Mouse (Mus musculus) limb, embryonic 13.5 days (tissue): ENCODE measurements around the gene Tprg. TPM values are rescaled to one million over a fixed set of nuclear protein-coding genes. Genes with fewer than 3 reads are reported as not detected.

Experiments used
- ATAC-seq: fragments of 200-750 bp; cut with Nextera tagmentation; 2 replicates; pipeline ENCODE4 v1.8.0; 2017; ENCODE audit warnings: low read depth, moderate number of reproducible peaks, moderate TSS enrichment; ENCODE audit not compliant: low FRiP score
- H3K27ac ChIP-seq: fragments of 300-500 bp; sonication (generic); 2 replicates; pipeline ENCODE4 v1.5.1; 2015; ENCODE audit warnings: inconsistent platforms, mild to moderate bottlenecking, moderate library complexity
- H3K27me3 ChIP-seq: fragments of 300-500 bp; sonication (generic); 2 replicates; pipeline ENCODE4 v1.6.1; 2015; ENCODE audit warnings: mild to moderate bottlenecking, inconsistent platforms
- H3K36me3 ChIP-seq: fragments of 300-500 bp; sonication (generic); 2 replicates; pipeline ENCODE4 v1.6.1; 2015; ENCODE audit warnings: inconsistent platforms, mild to moderate bottlenecking, moderate library complexity
- H3K4me1 ChIP-seq: fragments of 300-500 bp; sonication (generic); 2 replicates; pipeline ENCODE4 v1.6.1; 2015; ENCODE audit warnings: inconsistent platforms
- H3K4me2 ChIP-seq: fragments of 300-500 bp; sonication (generic); replicated peaks from 2 replicates; pipeline ENCODE4 v1.6.1; 2015; ENCODE audit warnings: inconsistent platforms, mild to moderate bottlenecking, moderate library complexity
- H3K4me3 ChIP-seq: fragments of 300-500 bp; sonication (generic); 2 replicates; pipeline ENCODE4 v1.5.1; 2015; ENCODE audit warnings: moderate library complexity, mild to moderate bottlenecking, inconsistent platforms
- H3K9ac ChIP-seq: fragments of 300-500 bp; sonication (generic); 2 replicates; pipeline ENCODE4 v1.6.1; 2015; ENCODE audit warnings: mild to moderate bottlenecking, inconsistent platforms
- H3K9me3 ChIP-seq: fragments of 300-500 bp; sonication (generic); 2 replicates; pipeline ENCODE4 v1.6.1; 2016; ENCODE audit warnings: inconsistent platforms
- WGBS: fragments of 180-500 bp; shearing (Covaris S2); methylation state at CpG from one replicate; pipeline ENCODE4 v1.1.7; 2015; 5-methylcytosine and 5-hydroxymethylcytosine counted together
- polyA plus RNA-seq: library from polyadenylated mRNA; unstranded; fragments of >200 nt; fragmentation: Nextera tagmentation; extraction: Ambion mirVana; gene quantifications from 2 replicates; pipeline ENCODE4 v1.2.1, GENCODE M21; 2015

Gene Tprg
- not detected in 2 replicates for polyA plus RNA-seq

DNA sequence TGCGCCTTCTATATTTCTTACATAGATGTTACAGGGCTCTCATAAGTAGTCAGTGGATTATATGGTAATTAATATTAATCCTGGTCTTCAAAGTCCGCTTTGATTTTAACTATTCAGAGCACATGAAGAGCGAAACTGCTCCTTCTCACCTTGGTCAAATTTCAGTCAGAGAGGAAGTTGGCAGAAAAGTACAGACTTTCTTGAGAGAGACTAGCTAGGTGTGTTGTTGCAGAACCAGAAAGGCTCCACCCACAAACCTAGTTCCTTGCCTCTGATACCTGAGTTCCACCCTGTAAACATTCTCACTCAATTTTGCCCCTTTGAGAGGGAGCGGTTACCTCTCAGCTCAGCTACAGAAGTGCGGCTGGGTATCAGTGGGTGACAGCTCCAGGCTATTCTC is at the start of gene Tprg:
TSS of gene Tprg (plus strand) at position 301 of the 400 bp plus-strand sequence.
- H3K4me1 ChIP-seq, result no peaks in the 10 kb centered on the region
- H3K4me3 ChIP-seq, result no peak within 1 kb of the TSS
- 91% methylated on average over 5 of the region's 5 CpGs for WGBS
- no peaks in the 10 kb centered on the region for H3K9me3 ChIP-seq
- H3K27ac ChIP-seq, result no peak within 1 kb of the TSS
- no peak within 1 kb of the TSS for H3K9ac ChIP-seq
- no peaks in the 10 kb centered on the region for H3K27me3 ChIP-seq
- no peaks in the 10 kb centered on the region for H3K36me3 ChIP-seq
- ATAC-seq, result no peak
- H3K4me2 ChIP-seq, result no peak within 1 kb of the TSS

DNA sequence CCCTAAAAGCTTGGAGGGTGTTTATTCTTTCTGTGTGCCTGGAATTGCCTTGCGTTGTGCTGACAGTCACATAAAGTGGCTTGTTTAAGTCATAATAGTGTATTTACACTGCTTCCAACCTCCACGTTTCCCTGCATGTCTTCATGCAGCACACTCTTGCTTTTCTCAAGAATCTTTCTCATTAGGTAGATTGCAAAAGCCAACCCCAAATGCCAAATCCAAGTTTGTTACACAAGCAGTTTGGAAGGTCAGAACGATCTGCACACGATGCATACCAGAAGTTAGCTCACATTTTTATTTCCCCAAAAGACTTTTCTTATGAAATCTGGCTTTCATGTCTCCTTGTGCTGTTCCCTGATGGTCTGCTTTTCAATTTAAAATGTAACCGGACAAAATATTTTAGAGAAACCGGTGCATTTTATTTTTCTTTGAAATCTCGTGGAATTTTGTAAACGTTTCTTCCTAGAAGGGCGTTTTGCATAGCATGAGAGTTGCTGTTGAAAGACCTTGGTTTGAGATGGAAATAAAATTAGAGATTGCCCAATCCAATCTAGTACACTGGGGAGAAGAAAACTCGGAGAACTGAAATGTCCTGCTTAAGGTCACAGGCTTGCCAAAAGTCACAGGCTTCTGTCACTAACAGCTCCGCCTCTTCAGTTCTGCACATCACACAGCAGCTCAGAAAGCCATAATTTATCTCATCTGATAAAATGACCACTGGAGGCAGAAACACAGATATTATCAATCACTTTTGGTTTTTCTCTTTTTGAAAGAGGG is 48.2 kb upstream of the Tprg start:
- no peaks in the 10 kb centered on the region for H3K9me3 ChIP-seq
- H3K9ac ChIP-seq, result no peak overlapping the region
- no peaks in the 10 kb centered on the region for H3K27me3 ChIP-seq
- no peak overlapping the region for H3K4me2 ChIP-seq
- H3K36me3 ChIP-seq, result no peaks in the 10 kb centered on the region
- H3K4me1 ChIP-seq, result peaks cover 3% of the 10 kb centered on the region; the same call in 1 of the 2 replicates
- no peak overlapping the region for H3K27ac ChIP-seq
- no peak for ATAC-seq
- H3K4me3 ChIP-seq, result no peak overlapping the region
- 45% methylated on average over 11 of the region's 11 CpGs for WGBS

DNA sequence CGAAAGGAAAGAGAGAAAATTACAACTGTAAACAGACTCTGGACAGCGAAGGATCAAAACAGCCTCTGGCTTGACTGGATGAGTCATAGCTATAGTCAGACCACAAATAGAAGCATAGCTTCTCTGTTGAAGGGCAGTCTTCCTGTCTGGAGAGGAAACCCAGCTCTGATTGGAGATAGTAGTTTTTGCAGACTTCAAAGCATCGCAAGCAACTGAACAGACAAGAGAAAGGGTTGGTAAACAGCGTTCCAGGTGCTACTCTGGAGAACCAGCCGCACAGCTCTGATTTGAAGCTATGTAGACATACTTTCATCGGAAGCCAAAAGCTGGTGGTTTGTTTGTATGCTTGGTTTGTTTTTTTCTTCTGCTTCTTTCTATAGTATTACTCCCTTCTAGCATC is 37.7 kb upstream of the Tprg start:
- ATAC-seq, result no peak
- H3K4me1 ChIP-seq, result 0 out of 2 replicates have a peak, but pooled peaks cover 8% of the 10 kb centered on the region
- H3K27me3 ChIP-seq, result no peaks in the 10 kb centered on the region
- H3K4me2 ChIP-seq, result no peak overlapping the region
- H3K36me3 ChIP-seq, result no peaks in the 10 kb centered on the region
- H3K9me3 ChIP-seq, result no peaks in the 10 kb centered on the region
- H3K27ac ChIP-seq, result no peak overlapping the region
- H3K9ac ChIP-seq, result no peak overlapping the region
- WGBS, result 74% methylated on average over 6 of the region's 6 CpGs
- no peak overlapping the region for H3K4me3 ChIP-seq

DNA sequence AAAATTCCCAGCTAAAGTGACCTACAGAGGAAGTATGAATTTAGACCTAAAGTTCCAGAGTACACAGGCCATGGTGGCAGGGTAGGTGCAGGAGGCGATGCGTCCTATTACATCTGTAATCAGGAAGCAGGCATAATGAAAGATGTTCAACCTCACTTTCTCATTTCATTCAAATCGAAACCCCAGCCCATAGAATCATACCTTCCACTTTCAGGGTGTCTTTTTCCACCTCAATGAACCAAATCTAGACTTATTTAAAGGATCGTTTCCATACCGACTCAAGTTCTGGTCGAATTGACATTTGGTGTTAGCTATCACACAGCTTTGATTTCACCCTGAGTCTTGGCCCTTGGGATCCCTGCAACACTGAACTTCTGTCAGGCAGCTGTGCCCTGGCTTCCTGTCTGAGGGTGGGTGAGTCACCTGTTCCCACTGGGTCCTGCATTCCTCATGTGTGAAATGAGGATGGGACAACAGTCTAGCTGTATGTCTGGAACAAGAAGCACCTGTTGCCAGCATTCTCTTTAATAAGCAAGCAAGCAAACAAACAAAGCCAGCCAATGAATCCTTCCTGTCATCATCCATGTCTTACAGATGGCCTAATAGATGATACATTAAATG is 36.4 kb upstream of the Tprg start:
- Histone ChIP-seq H3K9me3 (no peaks in the 10 kb centered on the region), H3K9ac (no peak overlapping the region), H3K27ac (no peak overlapping the region), H3K36me3 (no peaks in the 10 kb centered on the region), H3K4me2 (no peak overlapping the region), H3K4me1 (0 out of 2 replicates have a peak, but pooled peaks cover 8% of the 10 kb centered on the region), H3K4me3 (no peak overlapping the region), H3K27me3 (no peaks in the 10 kb centered on the region)
- 87% methylated on average over 6 of the region's 6 CpGs for WGBS
- no peak for ATAC-seq

DNA sequence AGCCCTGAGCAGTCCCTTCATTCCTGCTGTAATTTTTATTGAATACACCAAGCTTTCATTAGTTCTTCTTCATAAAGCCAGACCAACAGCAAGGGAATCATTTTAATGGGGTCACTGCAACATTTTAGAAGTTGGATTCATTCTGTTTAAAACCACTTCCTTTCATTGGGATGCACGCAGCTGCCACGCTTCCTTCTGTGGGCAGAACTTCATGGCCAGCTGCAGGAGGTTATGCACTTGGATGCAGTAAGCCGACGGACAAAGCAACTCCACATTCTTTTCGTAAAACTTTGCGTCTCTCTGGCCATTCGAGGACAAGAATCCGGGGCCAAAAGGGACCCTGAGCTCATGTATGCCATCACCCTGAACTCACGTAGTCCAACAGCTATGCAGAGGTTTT is 35.5 kb upstream of the Tprg start:
- Histone ChIP-seq H3K27ac (no peak overlapping the region), H3K4me1 (0 out of 2 replicates have a peak, but pooled peaks cover 8% of the 10 kb centered on the region), H3K9ac (no peak overlapping the region), H3K4me2 (no peak overlapping the region), H3K4me3 (no peak overlapping the region), H3K9me3 (no peaks in the 10 kb centered on the region), H3K36me3 (no peaks in the 10 kb centered on the region), H3K27me3 (no peaks in the 10 kb centered on the region)
- 61% methylated on average over 9 of the region's 9 CpGs for WGBS
- ATAC-seq, result no peak

DNA sequence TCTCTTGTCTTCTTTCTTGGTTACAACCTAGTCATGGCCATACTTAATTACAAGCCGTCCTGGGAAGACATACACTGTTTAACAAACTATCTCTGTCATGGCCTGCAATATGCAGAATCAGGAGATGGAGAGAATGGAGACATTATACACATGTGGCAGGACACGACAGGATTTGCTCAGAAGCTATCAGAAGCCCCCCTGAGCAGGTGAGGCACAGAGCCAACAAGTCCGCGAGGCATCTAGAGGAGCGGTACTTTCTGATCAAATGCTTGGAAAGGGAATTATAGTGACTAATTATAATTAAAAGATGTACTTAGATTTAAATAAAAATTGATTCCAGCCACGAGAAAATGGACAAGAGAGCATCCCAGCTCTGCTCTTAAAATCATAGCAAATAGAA is 32.0 kb upstream of the Tprg start:
- no peak for ATAC-seq
- H3K9ac ChIP-seq, result no peak overlapping the region
- H3K4me2 ChIP-seq, result no peak overlapping the region
- H3K4me1 ChIP-seq, result 0 out of 2 replicates have a peak, but pooled peaks cover 3% of the 10 kb centered on the region
- H3K4me3 ChIP-seq, result no peak overlapping the region
- no peak overlapping the region for H3K27ac ChIP-seq
- H3K36me3 ChIP-seq, result no peaks in the 10 kb centered on the region
- 87% methylated on average over 6 of the region's 6 CpGs for WGBS
- H3K9me3 ChIP-seq, result no peaks in the 10 kb centered on the region
- H3K27me3 ChIP-seq, result no peaks in the 10 kb centered on the region

DNA sequence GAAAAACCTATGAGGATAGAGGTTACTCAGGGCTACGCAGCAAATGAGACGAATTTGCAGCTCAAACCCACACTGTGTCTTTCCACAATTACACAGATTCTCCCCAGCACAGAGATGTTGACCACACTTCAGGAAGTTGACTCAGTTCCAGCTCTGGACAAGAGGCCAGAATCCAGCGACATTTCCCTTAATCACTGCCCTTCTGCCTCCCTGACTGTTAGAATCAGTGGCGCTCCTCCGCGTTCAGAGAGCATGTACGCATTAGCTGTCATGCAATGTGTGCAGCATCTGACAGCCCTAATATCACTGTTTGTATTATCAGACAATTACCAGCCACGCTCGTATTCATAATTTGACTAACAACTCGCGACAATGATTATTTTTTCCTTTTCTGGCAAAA is 31.4 kb upstream of the Tprg start:
- 0 out of 2 replicates have a peak, but pooled peaks cover 3% of the 10 kb centered on the region for H3K4me1 ChIP-seq
- no peaks in the 10 kb centered on the region for H3K27me3 ChIP-seq
- H3K9ac ChIP-seq, result no peak overlapping the region
- no peaks in the 10 kb centered on the region for H3K9me3 ChIP-seq
- no peak overlapping the region for H3K27ac ChIP-seq
- H3K36me3 ChIP-seq, result no peaks in the 10 kb centered on the region
- no peak overlapping the region for H3K4me3 ChIP-seq
- no peak overlapping the region for H3K4me2 ChIP-seq
- no peak for ATAC-seq
- WGBS, result 92% methylated on average over 11 of the region's 11 CpGs

DNA sequence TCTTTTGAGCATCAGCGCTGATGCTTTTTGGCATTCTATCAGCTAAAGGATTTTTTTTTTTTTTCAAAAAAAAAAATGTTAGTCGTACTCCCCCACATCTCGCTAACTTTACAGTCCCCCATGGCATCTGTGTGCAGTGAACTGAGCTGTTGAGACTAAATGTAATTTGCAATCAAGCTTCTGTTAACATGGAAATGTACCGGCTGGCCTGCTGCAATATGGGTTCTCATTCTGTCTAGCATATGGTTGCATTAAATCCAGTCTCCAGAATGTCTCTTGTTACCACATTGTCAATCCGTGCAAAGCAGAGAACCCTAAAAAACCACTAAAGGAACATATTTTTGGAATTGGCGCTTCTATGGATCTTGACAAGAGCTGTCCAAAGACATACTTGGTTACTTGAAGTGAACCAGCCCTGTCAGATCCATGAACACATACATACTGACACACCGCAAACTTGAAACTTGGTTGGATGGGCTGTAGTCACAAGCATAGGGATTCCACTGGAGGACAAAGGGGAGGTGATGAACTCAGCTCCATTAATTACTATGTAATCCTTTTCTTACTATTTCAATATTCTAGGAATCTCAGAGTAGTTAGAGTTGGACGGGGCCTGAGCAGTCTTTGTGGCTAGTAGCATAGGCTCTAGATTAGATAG is 30.9 kb upstream of the Tprg start:
- no peak for ATAC-seq
- Histone ChIP-seq H3K36me3 (no peaks in the 10 kb centered on the region), H3K4me3 (no peak overlapping the region), H3K4me1 (0 out of 2 replicates have a peak, but pooled peaks cover 3% of the 10 kb centered on the region), H3K4me2 (no peak overlapping the region), H3K9me3 (no peaks in the 10 kb centered on the region), H3K9ac (no peak overlapping the region), H3K27me3 (no peaks in the 10 kb centered on the region), H3K27ac (no peak overlapping the region)
- 77% methylated on average over 8 of the region's 8 CpGs for WGBS

DNA sequence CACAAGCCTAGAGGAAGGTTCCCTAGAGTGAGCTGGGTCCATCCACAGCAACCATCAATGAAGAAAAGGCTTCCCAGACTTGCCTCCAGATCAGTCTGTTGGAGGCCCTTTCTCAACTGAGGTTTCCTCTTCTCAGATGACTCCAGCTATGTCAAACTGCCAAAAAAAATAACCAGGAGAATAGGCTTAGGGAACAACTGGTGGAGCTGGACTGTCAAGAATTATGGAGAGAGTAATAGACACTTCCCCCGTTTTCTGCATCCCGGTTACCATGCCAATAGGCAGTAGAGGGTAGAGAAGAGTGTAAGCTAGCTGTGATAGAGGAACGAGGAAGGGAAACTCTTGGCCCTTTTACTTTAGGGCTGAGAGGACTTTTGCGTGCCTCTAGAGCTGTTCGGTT is 24.3 kb upstream of the Tprg start:
- Histone ChIP-seq H3K9me3 (no peaks in the 10 kb centered on the region), H3K27ac (no peak overlapping the region), H3K4me3 (no peak overlapping the region), H3K4me2 (no peak overlapping the region), H3K9ac (no peak overlapping the region), H3K27me3 (peaks cover 7% of the 10 kb centered on the region), H3K36me3 (no peaks in the 10 kb centered on the region), H3K4me1 (no peaks in the 10 kb centered on the region)
- 84% methylated on average over 5 of the region's 5 CpGs for WGBS
- no peak for ATAC-seq

DNA sequence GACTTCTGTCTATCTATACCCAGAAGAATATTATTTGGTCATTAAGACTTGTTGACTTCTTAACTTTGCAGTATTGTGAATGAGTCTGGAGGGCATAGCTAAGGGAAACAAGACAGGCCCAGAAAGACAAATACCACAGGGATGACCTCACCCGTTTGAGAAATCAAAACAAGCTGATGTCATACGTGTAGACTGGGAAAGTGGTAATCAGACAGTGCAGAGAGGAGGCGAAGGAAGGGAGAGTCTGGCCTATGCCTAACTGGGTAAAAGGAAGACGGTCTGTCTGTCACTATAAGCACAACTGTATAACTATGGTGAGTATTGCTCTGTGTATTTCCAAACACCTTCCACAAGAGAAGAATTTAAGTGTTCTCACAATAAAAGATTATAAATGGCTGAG is 23.7 kb upstream of the Tprg start:
- ATAC-seq, result peak; percentile 32; the same call in 1 of the 2 replicates
- H3K4me1 ChIP-seq, result no peaks in the 10 kb centered on the region
- no peaks in the 10 kb centered on the region for H3K36me3 ChIP-seq
- peaks cover 7% of the 10 kb centered on the region for H3K27me3 ChIP-seq
- H3K4me2 ChIP-seq, result no peak overlapping the region
- H3K9ac ChIP-seq, result no peak overlapping the region
- no peak overlapping the region for H3K4me3 ChIP-seq
- no peak overlapping the region for H3K27ac ChIP-seq
- H3K9me3 ChIP-seq, result no peaks in the 10 kb centered on the region
- WGBS, result 73% methylated on average over 4 of the region's 4 CpGs

DNA sequence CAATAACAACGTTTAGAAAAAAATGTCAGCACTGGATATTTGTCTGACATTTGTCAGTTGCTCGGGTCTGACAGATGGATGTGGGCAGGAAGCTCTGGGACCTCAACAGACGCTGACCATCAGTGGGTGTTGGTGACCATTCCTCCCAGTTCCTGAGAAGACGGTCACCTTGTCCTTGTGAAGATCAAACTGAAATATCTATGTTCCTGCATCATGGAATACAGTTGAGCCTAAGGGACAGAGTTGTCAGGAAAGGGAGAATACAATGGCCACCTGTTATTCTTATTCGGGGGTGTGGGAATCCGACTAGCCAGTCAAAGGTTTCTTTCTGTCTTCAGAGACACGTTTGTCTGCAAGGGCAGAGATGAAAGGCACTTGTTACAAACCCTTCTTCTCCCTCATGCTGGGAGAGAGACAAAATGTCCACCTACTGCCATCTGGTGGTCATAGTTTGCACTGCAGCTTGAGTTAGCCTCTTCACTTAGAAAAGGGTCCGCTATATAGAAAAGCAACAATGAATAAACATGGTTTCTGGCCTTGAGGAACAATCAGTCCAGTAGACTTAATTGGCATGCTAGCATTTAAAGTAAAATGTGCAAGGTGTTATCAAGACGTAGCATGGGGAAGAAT is 23.0 kb upstream of the Tprg start:
- no peak overlapping the region for H3K9ac ChIP-seq
- H3K4me1 ChIP-seq, result no peaks in the 10 kb centered on the region
- H3K9me3 ChIP-seq, result no peaks in the 10 kb centered on the region
- H3K4me3 ChIP-seq, result no peak overlapping the region
- H3K36me3 ChIP-seq, result no peaks in the 10 kb centered on the region
- no peak for ATAC-seq
- H3K27me3 ChIP-seq, result peaks cover 7% of the 10 kb centered on the region
- WGBS, result 41% methylated on average over 9 of the region's 9 CpGs
- no peak overlapping the region for H3K4me2 ChIP-seq
- H3K27ac ChIP-seq, result no peak overlapping the region

DNA sequence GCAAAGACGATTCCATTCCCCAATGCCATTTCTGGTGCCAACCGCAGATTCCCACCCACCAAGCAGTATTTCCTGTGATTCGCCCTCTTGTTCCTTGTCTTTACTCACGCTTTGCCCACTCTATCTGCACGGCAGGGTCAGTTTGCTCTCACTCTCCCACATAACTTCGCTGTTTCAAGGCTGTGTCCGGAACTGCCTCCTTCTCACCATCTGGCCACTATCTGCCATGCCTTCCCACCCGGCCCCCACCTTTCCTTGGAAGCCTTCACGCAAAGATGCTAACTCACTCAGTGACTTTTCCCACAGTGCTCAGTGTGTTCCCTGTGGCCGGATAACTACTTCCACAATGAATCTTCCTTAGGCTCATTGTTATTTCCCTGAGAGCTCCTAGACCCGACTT is 21.4 kb upstream of the Tprg start:
- no peak for ATAC-seq
- Histone ChIP-seq H3K9ac (no peak overlapping the region), H3K27me3 (peaks cover 7% of the 10 kb centered on the region), H3K27ac (no peak overlapping the region), H3K4me2 (no peak overlapping the region), H3K4me1 (no peaks in the 10 kb centered on the region), H3K36me3 (no peaks in the 10 kb centered on the region), H3K9me3 (no peaks in the 10 kb centered on the region), H3K4me3 (no peak overlapping the region)
- WGBS, result 66% methylated on average over 11 of the region's 11 CpGs
